ENCODE assay signal across 9 mouse cellular contexts in the genomic region with DNA sequence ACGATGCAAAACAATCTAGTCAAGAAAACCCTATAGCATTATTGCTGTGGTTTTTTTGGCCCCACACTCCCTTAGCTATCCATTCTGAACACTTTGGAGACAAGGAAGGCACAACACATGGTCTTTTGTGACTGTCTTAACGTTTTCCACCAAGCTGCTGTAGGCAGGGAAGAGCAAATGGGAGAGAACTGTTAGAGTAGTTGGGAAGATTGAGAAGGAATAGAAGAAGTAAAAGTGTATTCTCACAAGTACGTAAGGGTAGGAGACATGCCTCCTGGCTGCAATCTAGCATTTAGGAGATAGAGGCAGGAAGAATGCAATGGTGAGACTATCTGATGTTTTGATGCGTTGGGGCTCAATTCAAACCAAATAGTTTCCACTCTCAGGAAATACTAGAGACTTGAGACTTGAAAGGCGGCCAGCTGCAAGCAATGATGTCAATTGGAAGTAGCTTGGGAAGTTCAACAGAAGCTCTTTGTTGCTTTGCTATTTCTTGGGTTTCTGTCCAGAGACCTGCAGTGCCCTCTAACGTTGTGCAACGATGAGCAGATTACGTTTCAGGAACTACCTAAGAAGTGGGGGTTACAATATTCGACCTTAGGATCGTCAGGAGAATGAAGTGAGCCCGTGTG. TPM values are rescaled to one million over a fixed set of nuclear protein-coding genes. Genes with fewer than 3 reads are reported as not detected.
DNase-seq lines count a peak whose midpoint lies in the region; ATAC-seq and TF ChIP-seq lines count a peak whose summit lies in the region.
"Had no signal": no experiment of that assay in that cellular context is flagged by ENCODE, and none has a peak within 500 bp of the region (broad histone marks: within the 10 kb centered on the region; RNA-seq: fewer than 3 reads in every experiment).

No protein-coding gene starts in this region.

- H3K27ac ChIP-seq in heart, embryonic 13.5 days (replicated peaks): peak overlapping the region; percentile 83
- H3K27ac ChIP-seq: macrophage had no signal

- peak; percentile 45 for DNase-seq in gastrocnemius, adult 18-20 months (ENCODE audit: low spot score)
- no peak for DNase-seq in gastrocnemius, postnatal 36 days
- DNase-seq in ZHBTc4 (ENCODE audit: low read depth, low spot score): peak; percentile 76
- peak; percentile 45 to 61 for DNase-seq in kidney, postnatal 4 days
- no peak for DNase-seq in retina, postnatal 1 day
- no peak for DNase-seq in adrenal gland, adult 18-20 months (ENCODE audit: low spot score in 2 of 2)

- no peaks in the 10 kb centered on the region for H3K27me3 ChIP-seq in heart, embryonic 13.5 days (replicated peaks)
- no peaks in the 10 kb centered on the region for H3K27me3 ChIP-seq in myocyte (ENCODE audit: control insufficient read depth, insufficient read depth, insufficient read length)

- no peak overlapping the region for H3K4me3 ChIP-seq in heart, embryonic 13.5 days
- no peak overlapping the region for H3K4me3 ChIP-seq in myocyte

- ATAC-seq in heart, embryonic 13.5 days (ENCODE audit: extremely low read depth, insufficient number of reproducible peaks, low FRiP score, low TSS enrichment): peak; percentile 40; the same call in 1 of the 2 replicates

- WGBS in heart, embryonic 13.5 days: 22% methylated on average over 11 of the region's 11 CpGs

- intact Hi-C loops in gastrocnemius, postnatal 36 days (cut with DNase I): no loop called here

- peaks cover 58% of the 10 kb centered on the region for H3K36me3 ChIP-seq in heart, embryonic 13.5 days
- H3K36me3 ChIP-seq in myocyte (ENCODE audit: control insufficient read depth, insufficient read depth): peaks cover 13% of the 10 kb centered on the region

- no peak overlapping the region for H3K4me2 ChIP-seq in heart, embryonic 13.5 days
- H3K4me2 ChIP-seq in myocyte (ENCODE audit: low read depth): no peak overlapping the region

- H3K4me1 ChIP-seq in heart, embryonic 13.5 days: peaks cover 58% of the 10 kb centered on the region

- peaks cover 10% of the 10 kb centered on the region for H3K79me2 ChIP-seq in myocyte (ENCODE audit: control insufficient read depth, insufficient read depth)

- H3ac ChIP-seq in myocyte (ENCODE audit: control insufficient read depth, insufficient read length): no peak overlapping the region

- H3K9me3 ChIP-seq in heart, embryonic 13.5 days: no peaks in the 10 kb centered on the region

- no peak for TF ChIP-seq POLR2A in myocyte (IDR thresholded peaks at IDR 0.05; ENCODE audit: insufficient read length, low read depth)

- 0 out of 2 replicates have a peak overlapping the region, but pooled peaks have one; percentile 5 for H3K9ac ChIP-seq in heart, embryonic 13.5 days

TF ChIP-seq in myocyte, 11 proteins besides CTCF, POLR2A, EP300 and RAD21:
- peak; percentile 30 for TF ChIP-seq POLR2AphosphoS2 (IDR thresholded peaks at IDR 0.05; ENCODE audit: insufficient read length, low read depth)
- TF ChIP-seq CEBPB (IDR thresholded peaks at IDR 0.05; ENCODE audit: insufficient read depth, poor library complexity, severe bottlenecking): 0 out of 2 replicates have a peak, but pooled peaks have one; percentile 24
- TF ChIP-seq USF1 (IDR thresholded peaks at IDR 0.05; ENCODE audit: low read depth): no peak
- no peak for TF ChIP-seq E2F4 (IDR thresholded peaks at IDR 0.05; ENCODE audit: insufficient read depth)
TF ChIP-seq in myocyte: peak in this region for 2.

RNA-seq across cellular contexts. Expression of gene Hspa8, which starts 6.6 kb away (rescaled TPM):
- 1,000 to 10,000 TPM in 1 of 2 experiments, 100 to 1,000 TPM in 1; 992 to 1,504 TPM for total RNA-seq in gastrocnemius, adult 18-20 months (2021)
- 1,000 to 10,000 TPM; 1,032 to 1,188 TPM for total RNA-seq in gastrocnemius, postnatal 36 days (2021)
- polyA plus RNA-seq in heart, embryonic 13.5 days (2015; fragmentation: Nextera tagmentation; extraction: Ambion mirVana): 1,787 and 2,104 TPM in 2 replicates
- polyA plus RNA-seq in myocyte (2012; fragmentation: generic; extraction: Trizol): 797 TPM
- total RNA-seq in adrenal gland, adult 18-20 months (2021): 1,000 to 10,000 TPM; 3,946 to 4,032 TPM

Comparison
In these comparisons a context has a peak if more than half of its experiments do, and no peak if none do; other contexts are left out.
1. DNase-seq: peak in gastrocnemius, adult 18-20 months (single experiment), ZHBTc4 (single experiment) and kidney, postnatal 4 days (2 of 2); none in gastrocnemius, postnatal 36 days (0 of 2), retina, postnatal 1 day (single experiment) and adrenal gland, adult 18-20 months (0 of 2).